Mouse (Mus musculus) lung, postnatal 36 days (tissue): ENCODE results near the gene Ifnab.

ENCODE experiments used
- DNase-seq: peaks from one replicate; pipeline ENCODE4 v3.0.0; 2022; ENCODE audit warnings: mixed read lengths

The Ifnab gene

GRCm38 (mm10) chr4:88655461-88655860 lies 35.7 kb downstream of the Ifnab start:
- DNase-seq: no peak

GRCm38 (mm10) chr4:88653644-88654043 lies 37.5 kb downstream of the Ifnab start:
- no peak for DNase-seq

- no peak for DNase-seq
These were observed 46.8 kb downstream of the Ifnab start, which contains the start of gene Ifna13 for GRCm38 (mm10) chr4:88644359-88644758. Gene Ifna13 (minus strand): TSS chr4:88644459.

GRCm38 (mm10) chr4:88642526-88642925 lies 48.6 kb downstream of the Ifnab start:
- no peak for DNase-seq

- peak; percentile 96 for DNase-seq
These were observed 49.9 kb downstream of the Ifnab start for GRCm38 (mm10) chr4:88641077-88641831.

GRCm38 (mm10) chr4:88640704-88641076 lies 50.5 kb downstream of the Ifnab start:
- no peak for DNase-seq
